Mouse (Mus musculus) common myeloid progenitor, adult 5-6 weeks (primary cell): ENCODE measurements at regions not wholly inside any gene's neighbourhood (a gene's known extent, or its start where the extent isn't known, plus 50 kb on each side); places are given as distances from the start of the nearest gene placed in this dataset.
A peak's percentile ranks its signal among the peaks of the same experiment; 100 is the strongest.

Experiments
- ATAC-seq: replicated peaks from 2 replicates; pipeline ENCODE4 v1.8.0; 2016; ENCODE audit warnings: low read depth, mild to moderate bottlenecking, moderate TSS enrichment, inconsistent platforms; ENCODE audit not compliant: poor library complexity, severe bottlenecking

DNA sequence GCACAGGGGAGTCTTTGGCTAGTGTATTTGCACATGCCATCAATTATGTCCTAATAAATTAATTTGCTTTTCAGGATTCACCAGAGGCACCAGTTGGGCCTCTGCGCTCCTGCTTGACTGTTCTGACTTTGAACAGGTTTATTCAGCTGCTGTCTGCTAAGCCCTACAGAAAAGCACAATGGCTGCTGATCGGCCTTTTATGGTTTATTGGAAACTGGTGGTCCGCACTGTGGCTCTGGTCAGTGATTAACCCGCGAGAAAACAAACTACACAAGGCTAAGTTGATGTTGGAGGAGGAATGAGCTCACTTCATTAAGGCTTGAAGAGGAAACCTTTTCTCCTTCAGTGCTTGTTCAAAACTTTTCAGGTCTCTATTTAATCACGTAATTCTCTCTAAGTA lies 208.4 kb upstream of the Gpr101 start:
- no peak for ATAC-seq

GRCm38 (mm10) chrX:57709115-57709877 lies 205.7 kb upstream of the Gpr101 start:
- no peak for ATAC-seq

DNA sequence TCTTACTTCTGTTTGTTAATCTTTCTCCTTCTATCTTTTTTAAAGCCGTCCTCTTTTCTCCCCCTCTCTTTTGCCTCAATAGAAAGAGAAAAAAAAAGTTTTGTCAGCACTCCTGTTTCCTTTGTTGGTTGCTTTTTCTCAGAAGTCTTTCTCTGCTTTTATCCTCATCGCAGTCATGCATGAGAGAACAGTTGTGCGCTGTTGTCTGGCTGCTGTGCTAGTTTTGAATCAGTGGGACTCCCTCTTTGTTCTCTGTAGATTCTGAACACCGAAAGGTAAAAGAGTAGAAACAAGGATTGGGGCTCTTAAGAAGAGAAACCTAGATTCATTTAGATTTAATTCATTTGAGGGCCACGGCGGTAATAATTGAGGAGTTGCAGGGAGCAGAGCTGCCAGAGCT lies 204.9 kb upstream of the Gpr101 start:
- ATAC-seq: no peak

DNA sequence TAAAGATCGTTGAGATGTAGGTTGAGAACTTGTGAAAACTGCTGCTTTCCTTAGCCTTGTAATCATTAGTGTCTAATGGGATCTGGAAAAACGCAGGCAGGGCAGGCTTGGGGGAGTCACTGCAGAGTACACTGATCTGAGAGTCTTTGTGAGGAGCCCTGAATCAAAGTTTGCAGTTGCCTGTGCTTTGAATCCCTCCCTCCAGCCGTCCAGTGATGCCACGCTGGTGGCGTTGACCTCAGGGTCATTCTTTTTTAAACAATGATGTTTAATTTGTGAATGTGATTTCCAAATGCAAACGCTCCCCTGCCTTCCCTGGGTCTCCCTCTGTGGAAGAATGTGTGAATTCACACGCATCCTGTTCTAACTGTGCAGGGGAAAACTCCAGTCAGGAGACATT lies 204.4 kb upstream of the Gpr101 start:
- ATAC-seq: no peak

- peak; percentile 81 for ATAC-seq
These were observed 203.2 kb upstream of the Gpr101 start for GRCm38 (mm10) chrX:57706683-57707308.

- ATAC-seq: no peak
These were observed 188.9 kb upstream of the Gpr101 start for GRCm38 (mm10) chrX:57692506-57692905.

GRCm38 (mm10) chrX:57676764-57677163 lies 173.2 kb upstream of the Gpr101 start:
- ATAC-seq: no peak

DNA sequence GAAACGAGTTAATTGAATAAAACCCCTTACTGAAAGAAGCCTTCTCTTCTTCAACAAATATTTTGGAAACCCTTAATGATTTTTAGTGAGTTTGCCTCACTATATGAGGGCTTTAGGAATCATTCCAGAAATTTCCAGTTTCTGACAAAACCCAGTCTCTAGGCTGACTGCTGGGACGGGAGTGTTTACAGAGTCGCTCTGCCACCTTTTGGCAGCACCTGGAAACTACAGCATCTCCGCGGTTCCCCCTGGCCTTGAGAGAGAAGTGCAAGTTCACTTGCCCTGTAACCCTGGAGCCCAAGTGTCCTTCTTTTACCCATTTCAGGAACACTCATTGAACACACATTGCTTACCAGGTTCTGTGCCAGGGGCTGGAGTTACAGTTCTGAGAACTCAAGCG lies 171.4 kb upstream of the Gpr101 start:
- peak; percentile 62; the same call in 1 of the 2 replicates for ATAC-seq

GRCm38 (mm10) chrX:57659571-57659970 lies 156.0 kb upstream of the Gpr101 start:
- ATAC-seq: no peak

DNA sequence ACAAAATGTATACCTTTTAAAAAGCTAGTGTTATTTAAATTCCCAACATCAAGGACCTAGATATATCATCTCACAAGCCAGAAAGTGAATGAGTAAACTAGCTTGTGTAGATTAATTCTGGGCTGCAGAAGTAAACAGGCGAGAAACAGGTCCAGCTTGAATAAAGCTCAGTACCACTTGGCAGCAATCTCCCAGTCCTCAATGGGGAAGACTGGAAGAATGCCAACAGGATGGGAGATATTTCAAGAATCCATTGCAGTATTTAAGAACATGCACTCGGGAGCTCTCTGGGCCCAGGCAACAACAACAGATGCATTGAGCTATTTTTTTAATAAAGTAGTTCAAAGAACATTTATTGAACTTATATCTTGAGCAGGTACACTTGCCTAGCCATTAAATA lies 152.5 kb upstream of the Gpr101 start:
- ATAC-seq: no peak

GRCm38 (mm10) chrX:57655483-57655882 lies 151.9 kb upstream of the Gpr101 start:
- ATAC-seq: no peak
